Mouse (Mus musculus) layer of hippocampus, postnatal 36 days (tissue): ENCODE measurements at regions not wholly inside any gene's neighbourhood (a gene's known extent, or its start where the extent isn't known, plus 50 kb on each side); places are given as distances from the start of the nearest gene placed in this dataset.

Source experiments
- DNase-seq, 2 experiments: peaks; one replicate each; pipeline ENCODE4 v3.0.0; 2022

- no peak for DNase-seq
Measured at GRCm38 (mm10) chr11:112611073-112611472, 171.0 kb upstream of the Sox9 start.

GRCm38 (mm10) chr11:112615629-112616028 is 166.4 kb upstream of the Sox9 start:
- no peak for DNase-seq

- no peak for DNase-seq
Measured at GRCm38 (mm10) chr11:112616942-112617341, 165.1 kb upstream of the Sox9 start.

- peak; percentile 19 to 21 for DNase-seq
Measured at GRCm38 (mm10) chr11:112620916-112621315, 161.1 kb upstream of the Sox9 start.

- no peak for DNase-seq
Measured at GRCm38 (mm10) chr11:112621385-112622120, 160.5 kb upstream of the Sox9 start.

- no peak for DNase-seq
Measured at GRCm38 (mm10) chr11:112649298-112649697, 132.7 kb upstream of the Sox9 start.

- DNase-seq, result no peak
Measured at GRCm38 (mm10) chr11:112657410-112658159, 124.4 kb upstream of the Sox9 start.

GRCm38 (mm10) chr11:112659911-112660310 is 122.1 kb upstream of the Sox9 start:
- DNase-seq, result no peak

GRCm38 (mm10) chr11:112661426-112661825 is 120.6 kb upstream of the Sox9 start:
- DNase-seq, result no peak

GRCm38 (mm10) chr11:112667311-112667710 is 114.7 kb upstream of the Sox9 start:
- no peak for DNase-seq

GRCm38 (mm10) chr11:112672086-112672485 is 109.9 kb upstream of the Sox9 start:
- DNase-seq, result no peak

GRCm38 (mm10) chr11:112690047-112690446 is 92.0 kb upstream of the Sox9 start:
- DNase-seq, result no peak

- DNase-seq, result no peak
Measured at GRCm38 (mm10) chr11:112706091-112706490, 75.9 kb upstream of the Sox9 start.

GRCm38 (mm10) chr11:112708119-112708730 is 73.8 kb upstream of the Sox9 start:
- no peak for DNase-seq

GRCm38 (mm10) chr11:112711656-112712055 is 70.4 kb upstream of the Sox9 start:
- DNase-seq, result no peak

GRCm38 (mm10) chr11:112718547-112718946 is 63.5 kb upstream of the Sox9 start:
- DNase-seq, result no peak

GRCm38 (mm10) chr11:112720652-112721051 is 61.4 kb upstream of the Sox9 start:
- no peak for DNase-seq

GRCm38 (mm10) chr11:112722936-112723335 is 59.1 kb upstream of the Sox9 start:
- no peak for DNase-seq

GRCm38 (mm10) chr11:112728154-112728952 is 53.7 kb upstream of the Sox9 start:
- DNase-seq, result no peak
